Mouse (Mus musculus) heart, postnatal 0 days (tissue): ENCODE results near the gene Csf3.

Experiments used
- CTCF ChIP-seq: IDR thresholded peaks from 2 replicates; pipeline ENCODE4 v1.5.1; 2016; ENCODE audit warnings: antibody characterized with exemption, control low read depth, low read depth
- EP300 ChIP-seq: IDR thresholded peaks from 2 replicates; pipeline ENCODE4 v1.6.1; 2016; ENCODE audit warnings: antibody characterized with exemption, low read depth

- no peak for TF ChIP-seq EP300
- TF ChIP-seq CTCF = no peak
Measured at GRCm38 (mm10) chr11:98746855-98747693, 46.0 kb downstream of the Csf3 start.
